Mouse (Mus musculus) intestine, embryonic 16.5 days (tissue): ENCODE measurements around the gene Pdlim1. TPM values are rescaled to one million over a fixed set of nuclear protein-coding genes. Genes with fewer than 3 reads are reported as not detected.

ENCODE experiments used
- ATAC-seq: fragments of 200-750 bp; cut with Nextera tagmentation; 2 replicates; pipeline ENCODE4 v1.8.0; 2017; ENCODE audit warnings: moderate TSS enrichment, moderate library complexity
- H3K27ac ChIP-seq: fragments of 300-500 bp; sonication (generic); 2 replicates; pipeline ENCODE4 v1.5.1; 2014; ENCODE audit warnings: mild to moderate bottlenecking, low read length
- H3K27me3 ChIP-seq: fragments of 300-500 bp; sonication (generic); replicated peaks from 2 replicates; pipeline ENCODE4 v1.6.1; 2014; ENCODE audit warnings: low read length, control low read depth, mixed read lengths; ENCODE audit not compliant: control insufficient read depth, insufficient read depth
- H3K36me3 ChIP-seq: fragments of 300-500 bp; sonication (generic); 2 replicates; pipeline ENCODE4 v1.6.1; 2014; ENCODE audit warnings: low read length, control low read depth; ENCODE audit not compliant: control insufficient read depth, insufficient read depth
- H3K4me1 ChIP-seq: fragments of 300-500 bp; sonication (generic); 2 replicates; pipeline ENCODE4 v1.6.1; 2014; ENCODE audit warnings: low read length, control low read depth, mixed read lengths; ENCODE audit not compliant: control insufficient read depth, insufficient read depth
- H3K4me2 ChIP-seq: fragments of 300-500 bp; sonication (generic); 2 replicates; pipeline ENCODE4 v1.6.1; 2014; ENCODE audit warnings: low read depth, low read length, control low read depth
- H3K4me3 ChIP-seq: fragments of 300-500 bp; sonication (generic); 2 replicates; pipeline ENCODE4 v1.5.1; 2014; ENCODE audit warnings: mild to moderate bottlenecking, low read length
- H3K9ac ChIP-seq: fragments of 300-500 bp; sonication (generic); 2 replicates; pipeline ENCODE4 v1.6.1; 2014; ENCODE audit warnings: low read depth, low read length
- H3K9me3 ChIP-seq: fragments of 300-500 bp; sonication (generic); 2 replicates; pipeline ENCODE4 v1.6.1; 2016; ENCODE audit warnings: low read length, control low read depth; ENCODE audit not compliant: control insufficient read depth
- WGBS: fragments of 180-500 bp; shearing (Covaris S2); extraction: QIAGEN DNeasy Blood & Tissue Kit; methylation state at CpG from one replicate; pipeline ENCODE4 v1.1.7; 2014; 5-methylcytosine and 5-hydroxymethylcytosine counted together
- polyA plus RNA-seq: library from polyadenylated mRNA; unstranded; fragments of >200 nt; fragmentation: Nextera tagmentation; extraction: Ambion mirVana; gene quantifications from 2 replicates; pipeline ENCODE4 v1.2.1, GENCODE M21; 2015

The Pdlim1 gene
- 217 and 222 TPM in 2 replicates for polyA plus RNA-seq

DNA sequence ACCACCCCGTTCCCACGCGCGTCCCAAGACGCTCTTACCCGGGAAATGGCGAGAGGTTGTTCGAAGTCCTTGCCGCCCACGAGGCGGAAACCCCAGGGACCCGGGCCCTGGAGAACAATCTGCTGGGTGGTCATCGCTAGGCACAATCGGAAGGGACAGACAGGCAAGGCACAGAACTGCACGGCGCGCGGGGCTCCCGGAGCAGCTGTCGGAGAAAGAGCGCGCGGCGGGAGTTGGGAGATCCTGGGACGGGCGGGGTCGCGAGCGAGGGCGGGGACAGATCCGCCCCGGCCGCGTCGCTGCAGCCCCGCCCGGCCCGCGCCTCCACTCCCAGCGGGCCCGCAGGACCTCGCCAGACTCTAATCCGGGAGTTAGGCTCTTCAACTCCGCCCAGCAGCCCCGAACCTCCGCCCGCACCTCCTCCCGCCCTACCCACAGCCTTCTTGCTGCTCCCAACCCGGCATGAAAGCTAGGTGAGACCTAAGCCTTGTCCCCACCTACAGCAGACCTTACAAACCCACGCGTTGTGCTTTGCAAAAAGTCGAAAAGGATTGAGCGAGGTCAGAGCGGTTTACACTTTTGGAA, at the start of gene Pdlim1:
Gene Pdlim1, minus strand, starts transcription at position 535 of the 585 bp plus-strand sequence.
- H3K27me3 ChIP-seq = no peaks in the 10 kb centered on the region
- peak within 1 kb of the TSS; percentile 82 for H3K4me3 ChIP-seq
- WGBS = 0% methylated on average over 45 of the region's 54 CpGs
- no peaks in the 10 kb centered on the region for H3K36me3 ChIP-seq
- no peaks in the 10 kb centered on the region for H3K9me3 ChIP-seq
- peak within 1 kb of the TSS; percentile 78 for H3K4me2 ChIP-seq
- peak; percentile 92 for ATAC-seq
- peak within 1 kb of the TSS; percentile 76 for H3K27ac ChIP-seq
- H3K9ac ChIP-seq = peak within 1 kb of the TSS; percentile 89
- H3K4me1 ChIP-seq = peaks cover 21% of the 10 kb centered on the region

DNA sequence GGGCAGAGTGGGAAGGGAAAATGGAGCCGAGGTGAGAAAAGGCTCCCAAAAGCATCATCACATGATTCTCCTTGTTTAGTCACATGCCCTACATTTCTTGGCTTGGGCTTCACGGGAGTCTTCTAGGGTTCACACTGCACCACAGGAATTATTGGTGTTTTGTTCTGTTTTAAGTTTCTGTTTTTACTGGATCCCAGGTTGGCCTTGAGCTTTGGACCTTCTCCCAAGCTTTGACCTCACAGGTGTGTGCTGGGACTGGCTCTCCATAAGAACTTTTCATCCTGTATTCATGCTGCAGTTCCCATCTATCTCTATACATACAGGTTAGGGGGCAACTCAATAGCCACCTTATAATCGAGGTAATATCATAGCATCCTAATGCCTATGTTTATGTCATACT, 47.6 kb upstream of the Pdlim1 start:
- Histone ChIP-seq H3K27ac (no peak overlapping the region), H3K9me3 (no peaks in the 10 kb centered on the region), H3K4me2 (no peak overlapping the region), H3K27me3 (no peaks in the 10 kb centered on the region), H3K9ac (no peak overlapping the region), H3K36me3 (no peaks in the 10 kb centered on the region), H3K4me3 (no peak overlapping the region), H3K4me1 (no peaks in the 10 kb centered on the region)
- 81% methylated on average over 3 of the region's 3 CpGs for WGBS
- no peak for ATAC-seq

DNA sequence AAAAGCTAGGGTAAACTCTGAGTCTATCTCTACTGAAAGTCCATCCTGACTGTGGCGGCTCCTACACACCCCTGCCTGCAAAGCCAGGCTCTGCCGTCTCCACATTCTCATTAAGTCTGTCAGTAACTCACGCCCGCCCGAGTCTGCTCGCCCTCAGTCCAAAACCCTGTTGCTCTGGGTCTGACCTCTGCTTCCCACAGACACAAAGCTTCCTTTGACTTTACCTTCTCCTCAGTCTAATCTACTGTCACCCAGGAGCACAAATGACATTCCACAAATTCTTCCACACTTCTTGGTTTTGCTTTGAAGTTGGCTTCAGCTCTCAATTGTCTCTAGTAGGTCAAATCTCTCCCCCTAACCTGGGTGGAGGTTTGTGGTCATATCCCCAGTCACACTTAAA, 46.9 kb upstream of the Pdlim1 start:
- 41% methylated on average over 6 of the region's 6 CpGs for WGBS
- Histone ChIP-seq H3K36me3 (no peaks in the 10 kb centered on the region), H3K27ac (no peak overlapping the region), H3K4me1 (no peaks in the 10 kb centered on the region), H3K4me2 (no peak overlapping the region), H3K9ac (no peak overlapping the region), H3K27me3 (no peaks in the 10 kb centered on the region), H3K9me3 (no peaks in the 10 kb centered on the region), H3K4me3 (no peak overlapping the region)
- no peak for ATAC-seq

DNA sequence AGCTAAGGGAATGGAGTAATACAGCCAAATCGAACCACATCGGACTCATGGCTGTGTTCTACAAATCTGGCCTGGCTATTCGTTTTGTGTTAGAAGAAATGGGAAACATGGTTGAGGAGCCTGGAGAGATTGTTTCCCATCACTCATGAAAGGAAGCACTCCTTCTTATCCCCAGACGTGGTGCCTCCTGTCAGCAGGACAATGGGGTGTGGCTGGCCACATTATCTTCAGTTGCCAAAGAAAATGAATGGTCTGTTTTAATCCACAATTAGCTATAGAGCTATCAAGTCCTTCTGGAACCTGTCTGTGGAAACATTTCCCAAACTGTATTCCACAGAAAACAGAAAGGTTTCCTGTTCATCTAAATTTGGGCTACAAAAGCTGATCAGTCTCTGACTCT, 45.4 kb upstream of the Pdlim1 start:
- Histone ChIP-seq H3K9ac (no peak overlapping the region), H3K4me1 (no peaks in the 10 kb centered on the region), H3K27ac (no peak overlapping the region), H3K4me2 (no peak overlapping the region), H3K27me3 (no peaks in the 10 kb centered on the region), H3K36me3 (no peaks in the 10 kb centered on the region), H3K9me3 (no peaks in the 10 kb centered on the region), H3K4me3 (no peak overlapping the region)
- WGBS = 68% methylated on average over 4 of the region's 4 CpGs
- no peak for ATAC-seq

DNA sequence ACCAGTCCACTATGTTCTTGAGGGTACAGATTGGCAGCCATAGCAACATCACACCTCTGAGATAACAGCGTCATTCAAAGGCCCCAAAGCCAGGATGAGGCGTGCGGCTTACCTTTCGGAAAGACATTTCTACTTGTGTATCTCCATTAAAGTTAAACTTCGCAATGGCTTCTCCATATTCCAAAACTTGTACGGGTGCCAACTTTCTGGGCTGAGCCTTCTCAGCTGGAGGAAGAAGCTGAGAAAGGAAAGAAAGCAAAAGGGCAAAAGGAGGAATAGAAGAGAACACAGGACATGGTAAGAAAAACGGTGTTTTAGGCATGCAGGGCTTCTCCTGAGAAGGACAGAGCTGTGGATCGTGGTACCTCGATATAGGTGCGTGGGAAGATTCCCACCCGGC, 42.6 kb upstream of the Pdlim1 start:
- H3K27me3 ChIP-seq = no peaks in the 10 kb centered on the region
- 80% methylated on average over 11 of the region's 11 CpGs for WGBS
- H3K4me2 ChIP-seq = no peak overlapping the region
- H3K36me3 ChIP-seq = no peaks in the 10 kb centered on the region
- no peak overlapping the region for H3K9ac ChIP-seq
- no peaks in the 10 kb centered on the region for H3K9me3 ChIP-seq
- H3K27ac ChIP-seq = no peak overlapping the region
- no peak for ATAC-seq
- no peaks in the 10 kb centered on the region for H3K4me1 ChIP-seq
- no peak overlapping the region for H3K4me3 ChIP-seq

DNA sequence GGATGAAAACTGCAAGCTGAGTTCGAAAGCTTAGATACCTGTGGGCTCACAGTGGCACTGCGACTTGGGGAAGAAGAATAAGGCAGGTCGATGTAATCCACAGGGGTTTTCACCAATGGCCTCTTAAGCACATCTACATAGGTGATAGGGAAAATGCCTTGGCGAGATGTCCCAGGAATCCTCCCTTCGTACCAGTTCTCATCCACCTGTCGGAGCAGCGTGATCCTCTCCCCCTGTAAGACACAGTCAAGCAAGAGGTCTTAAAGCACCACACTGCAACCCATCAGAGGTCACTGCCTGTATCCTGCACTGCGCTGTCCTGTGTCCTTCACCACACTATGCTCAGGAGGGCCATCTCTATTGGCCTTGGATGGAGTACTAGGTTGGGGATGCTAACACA, 40.0 kb upstream of the Pdlim1 start:
- 93% methylated on average over 8 of the region's 8 CpGs for WGBS
- H3K27ac ChIP-seq = no peak overlapping the region
- no peaks in the 10 kb centered on the region for H3K27me3 ChIP-seq
- H3K9me3 ChIP-seq = no peaks in the 10 kb centered on the region
- H3K9ac ChIP-seq = no peak overlapping the region
- H3K4me3 ChIP-seq = no peak overlapping the region
- H3K36me3 ChIP-seq = no peaks in the 10 kb centered on the region
- no peak overlapping the region for H3K4me2 ChIP-seq
- peaks cover 2% of the 10 kb centered on the region; the same call in 1 of the 2 replicates for H3K4me1 ChIP-seq
- no peak for ATAC-seq

DNA sequence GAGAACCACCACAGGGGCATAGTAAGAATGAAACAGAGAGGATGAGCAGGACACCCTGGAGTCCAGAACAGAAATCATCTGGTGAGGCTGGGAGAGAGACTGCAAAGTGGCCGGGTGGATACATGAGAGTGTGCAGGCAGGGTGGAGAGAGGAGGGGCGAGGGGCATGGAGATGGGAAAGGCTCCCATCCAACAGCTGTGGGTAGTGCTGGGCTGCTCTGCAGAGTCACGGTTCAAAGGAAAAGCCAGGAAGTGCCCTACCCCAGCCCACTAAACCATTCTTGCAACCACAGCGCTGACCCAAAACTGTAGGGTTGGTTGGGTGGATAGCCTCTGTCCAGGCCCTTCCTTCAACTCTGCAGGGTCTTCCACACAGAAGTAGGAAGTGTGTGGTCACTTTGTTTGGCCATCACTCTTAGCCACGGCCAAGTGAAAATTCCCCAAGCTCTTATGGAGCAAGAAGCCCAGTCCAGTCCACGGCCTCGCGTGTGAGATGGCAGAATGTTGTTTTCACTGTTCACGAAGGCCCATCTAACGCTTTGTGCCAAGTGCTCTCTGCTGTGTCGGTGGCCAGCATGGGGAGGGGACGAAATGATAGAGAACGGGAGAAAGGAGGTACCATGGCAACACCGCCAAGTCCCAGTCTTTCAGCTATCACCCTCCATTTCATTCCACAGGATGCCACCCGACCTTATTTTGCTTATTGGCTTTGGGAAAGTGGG, 38.9 kb upstream of the Pdlim1 start:
- Histone ChIP-seq H3K27me3 (no peaks in the 10 kb centered on the region), H3K27ac (no peak overlapping the region), H3K4me3 (no peak overlapping the region), H3K9me3 (no peaks in the 10 kb centered on the region), H3K4me1 (peaks cover 2% of the 10 kb centered on the region; the same call in 1 of the 2 replicates), H3K4me2 (no peak overlapping the region), H3K36me3 (no peaks in the 10 kb centered on the region), H3K9ac (no peak overlapping the region)
- WGBS = 83% methylated on average over 15 of the region's 15 CpGs
- no peak for ATAC-seq

DNA sequence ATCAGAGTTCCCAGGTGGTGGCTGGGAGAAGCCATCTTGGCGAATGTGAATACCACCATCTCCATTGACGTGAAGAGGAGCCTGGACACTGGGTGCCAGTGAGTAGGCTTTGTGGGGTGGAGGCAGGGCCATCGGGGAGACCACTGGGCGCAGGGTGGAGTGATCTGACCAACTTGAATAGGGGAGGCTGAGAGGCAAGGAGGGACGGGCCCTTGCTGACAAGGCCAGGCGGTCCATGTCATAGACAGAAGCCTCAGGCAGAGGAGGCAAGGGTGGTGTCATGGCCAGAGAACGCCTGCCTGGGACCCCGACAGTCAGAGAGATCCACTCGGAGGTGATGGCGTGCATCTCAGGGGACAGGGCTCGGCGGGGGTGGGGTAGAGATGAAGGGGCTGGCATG, 38.3 kb upstream of the Pdlim1 start:
- ATAC-seq = no peak
- Histone ChIP-seq H3K27me3 (no peaks in the 10 kb centered on the region), H3K9me3 (no peaks in the 10 kb centered on the region), H3K4me3 (no peak overlapping the region), H3K9ac (no peak overlapping the region), H3K4me1 (peaks cover 2% of the 10 kb centered on the region; the same call in 1 of the 2 replicates), H3K27ac (no peak overlapping the region), H3K4me2 (no peak overlapping the region), H3K36me3 (no peaks in the 10 kb centered on the region)
- WGBS = 93% methylated on average over 12 of the region's 12 CpGs

DNA sequence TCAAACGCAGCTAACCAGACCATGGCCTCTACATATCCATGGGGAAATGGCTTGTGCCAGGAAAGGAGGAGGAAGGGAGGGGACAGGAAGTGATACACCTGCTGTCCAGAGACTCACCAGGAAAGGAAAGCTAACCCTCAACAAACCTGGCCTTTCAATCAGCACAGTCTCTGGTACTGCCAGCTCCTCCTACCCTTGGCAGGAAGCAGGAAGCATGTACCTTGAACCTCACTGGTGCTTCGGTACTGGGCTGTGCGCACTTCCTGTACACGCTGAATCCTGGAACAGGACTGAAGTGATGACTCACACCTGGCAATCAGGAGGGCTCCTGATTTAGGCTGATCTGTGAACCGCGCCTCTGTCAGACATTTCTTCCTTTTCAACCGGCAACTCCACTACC, 35.9 kb upstream of the Pdlim1 start:
- H3K9ac ChIP-seq = no peak overlapping the region
- no peaks in the 10 kb centered on the region for H3K27me3 ChIP-seq
- no peak overlapping the region for H3K4me2 ChIP-seq
- H3K4me1 ChIP-seq = peaks cover 8% of the 10 kb centered on the region; the same call in 1 of the 2 replicates
- no peak overlapping the region for H3K27ac ChIP-seq
- H3K36me3 ChIP-seq = no peaks in the 10 kb centered on the region
- H3K9me3 ChIP-seq = no peaks in the 10 kb centered on the region
- H3K4me3 ChIP-seq = no peak overlapping the region
- WGBS = 75% methylated on average over 7 of the region's 7 CpGs
- peak; percentile 83 for ATAC-seq
